Mouse (Mus musculus) sigmoid colon, adult 10 weeks (tissue): ENCODE measurements around the gene Qtrt1. TPM values are rescaled to one million over a fixed set of nuclear protein-coding genes. Genes with fewer than 3 reads are reported as not detected.

Experiments
- polyA plus RNA-seq: library from polyadenylated mRNA; stranded (reverse); fragments of 350-450 nt; fragmentation: Illumina TruSeq; extraction: RNeasy Lipid Tissue Mini Kit (QIAGEN cat#74804); gene quantifications from one replicate; pipeline ENCODE4 v1.2.3, GENCODE M21; 2014; ENCODE audit warnings: low read depth, low replicate concordance

Gene Qtrt1
- polyA plus RNA-seq: not detected

GRCm38 (mm10) chr9:21411669-21412550 is at the start of gene Qtrt1:
Gene Qtrt1 (plus strand): TSS chr9:21411837.

GRCm38 (mm10) chr9:21367357-21368111 is 44.1 kb upstream of the Qtrt1 start, which contains the start of gene Ilf3:
Gene Ilf3 (plus strand): TSS chr9:21367871.

GRCm38 (mm10) chr9:21424631-21425555 is 13.3 kb downstream of the Qtrt1 start, which contains the start of gene Dnm2:
Gene Dnm2 (plus strand): TSS chr9:21424908.

Other genes with a start within 250 kb of the Qtrt1 start
- gene Pde4a, start 246.1 kb upstream of the Qtrt1 start, polyA plus RNA-seq: 0.85 TPM
- gene Keap1, start 172.5 kb upstream of the Qtrt1 start, polyA plus RNA-seq: 8.0 TPM
- gene S1pr5, start 163.4 kb upstream of the Qtrt1 start, polyA plus RNA-seq: 0.16 TPM
- 2.7 TPM for gene Atg4d, start 146.5 kb upstream of the Qtrt1 start, polyA plus RNA-seq
- gene Kri1, start 123.9 kb upstream of the Qtrt1 start, polyA plus RNA-seq: 3.2 TPM
- gene Cdkn2d, start 120.4 kb upstream of the Qtrt1 start, polyA plus RNA-seq: 6.7 TPM
- gene Ap1m2, start 99.5 kb upstream of the Qtrt1 start, polyA plus RNA-seq: 10.9 TPM
- 16.9 TPM for gene Slc44a2, start 91.1 kb upstream of the Qtrt1 start, polyA plus RNA-seq
- gene Ilf3, start 44.0 kb upstream of the Qtrt1 start, polyA plus RNA-seq: 17.0 TPM
- gene Dnm2, start 13.1 kb downstream of the Qtrt1 start, polyA plus RNA-seq: 32.2 TPM
- gene Tmed1, start 98.4 kb downstream of the Qtrt1 start, polyA plus RNA-seq: 0.63 TPM
- gene AB124611, start 114.3 kb downstream of the Qtrt1 start, polyA plus RNA-seq: 2.5 TPM
- 2.7 TPM for gene Carm1, start 135.1 kb downstream of the Qtrt1 start, polyA plus RNA-seq
- gene Timm29, start 180.9 kb downstream of the Qtrt1 start, polyA plus RNA-seq: 25.3 TPM
- gene Yipf2, start 181.0 kb downstream of the Qtrt1 start, polyA plus RNA-seq: 7.5 TPM
- gene Smarca4, start 204.3 kb downstream of the Qtrt1 start, polyA plus RNA-seq: 4.4 TPM